Mouse (Mus musculus) midbrain, postnatal 0 days (tissue): ENCODE measurements around the gene B3galt5. TPM values are rescaled to one million over a fixed set of nuclear protein-coding genes. Genes with fewer than 3 reads are reported as not detected.

ENCODE experiments used
- ATAC-seq: fragments of 200-750 bp; cut with Nextera tagmentation; 2 replicates; pipeline ENCODE4 v1.8.0; 2017; ENCODE audit warnings: moderate number of reproducible peaks, mild to moderate bottlenecking, moderate TSS enrichment, moderate library complexity; ENCODE audit not compliant: low FRiP score
- DNase-seq: peaks from one replicate; pipeline ENCODE4 v3.0.0-alpha.2; 2015; ENCODE audit warnings: low spot score
- H3K27ac ChIP-seq: fragments of 300-500 bp; sonication (generic); 2 replicates; pipeline ENCODE4 v1.5.1; 2014; ENCODE audit warnings: low read depth, mild to moderate bottlenecking, low read length, mixed read lengths
- H3K27me3 ChIP-seq: fragments of 300-500 bp; sonication (generic); 2 replicates; pipeline ENCODE4 v1.6.1; 2014; ENCODE audit warnings: low read length, control low read depth, mixed read lengths; ENCODE audit not compliant: insufficient read depth
- H3K36me3 ChIP-seq: fragments of 300-500 bp; sonication (generic); 2 replicates; pipeline ENCODE4 v1.6.1; 2014; ENCODE audit warnings: low read length, control low read depth, mixed read lengths; ENCODE audit not compliant: insufficient read depth
- H3K4me1 ChIP-seq: fragments of 300-500 bp; sonication (generic); 2 replicates; pipeline ENCODE4 v1.6.1; 2014; ENCODE audit warnings: mild to moderate bottlenecking, control low read depth, antibody characterized with exemption, low read length, mixed read lengths; ENCODE audit not compliant: insufficient read depth
- H3K4me2 ChIP-seq: fragments of 300-500 bp; sonication (generic); 2 replicates; pipeline ENCODE4 v1.6.1; 2014; ENCODE audit warnings: low read depth, mild to moderate bottlenecking, low read length, mixed read lengths; ENCODE audit not compliant: poor library complexity, severe bottlenecking
- H3K4me3 ChIP-seq: fragments of 300-500 bp; sonication (generic); 2 replicates; pipeline ENCODE4 v1.5.1; 2014; ENCODE audit warnings: low read depth, mild to moderate bottlenecking, low read length, moderate library complexity
- H3K9ac ChIP-seq: fragments of 300-500 bp; sonication (generic); replicated peaks from 2 replicates; pipeline ENCODE4 v1.6.1; 2014; ENCODE audit warnings: mild to moderate bottlenecking, low read length, moderate library complexity, mixed read lengths; ENCODE audit not compliant: poor library complexity, severe bottlenecking
- H3K9me3 ChIP-seq: fragments of 300-500 bp; sonication (generic); 2 replicates; pipeline ENCODE4 v1.6.1; 2016; ENCODE audit warnings: low read length, control low read depth
- CTCF ChIP-seq: IDR thresholded peaks from 2 replicates; pipeline ENCODE4 v1.5.1; 2016; ENCODE audit warnings: antibody characterized with exemption, mild to moderate bottlenecking
- WGBS: fragments of 180-500 bp; shearing (Covaris S2); extraction: QIAGEN DNeasy Blood & Tissue Kit; methylation state at CpG from one replicate; pipeline ENCODE4 v1.1.7; 2014; 5-methylcytosine and 5-hydroxymethylcytosine counted together
- polyA plus RNA-seq: library from polyadenylated mRNA; unstranded; fragments of >200 nt; fragmentation: Nextera tagmentation; extraction: Ambion mirVana; gene quantifications from 2 replicates; pipeline ENCODE4 v1.2.1, GENCODE M21; 2015
- total RNA-seq: library from RNA; depleted of rRNA; stranded (reverse); fragments of >200 nt; gene quantifications from 2 replicates; pipeline ENCODE4 v1.2.3, GENCODE M21; 2014

B3galt5 gene
- total and polyA plus RNA-seq, 2 experiments from 2014 or later = 6.1 to 9.0 TPM

DNA sequence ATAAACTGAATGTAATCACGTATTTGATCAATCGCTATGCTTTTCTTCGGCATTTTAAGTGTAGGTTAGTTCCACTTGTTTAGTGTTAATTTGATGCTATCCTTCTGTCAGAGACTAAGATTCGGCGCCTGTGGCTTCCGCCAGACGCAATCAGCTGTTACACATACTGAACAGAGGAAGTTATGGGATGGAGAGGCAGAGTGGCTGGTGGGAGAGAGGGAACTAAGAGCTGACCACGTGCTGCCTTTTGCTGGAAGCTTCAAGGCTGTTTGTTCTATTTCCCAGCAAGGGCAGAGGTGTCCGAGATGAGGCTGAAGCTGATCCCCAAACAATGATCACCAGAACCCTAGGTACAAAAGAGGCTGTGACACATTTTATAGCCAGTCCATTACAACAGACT is 56.3 kb downstream of the B3galt5 start:
- no peak for ATAC-seq
- 77% methylated on average over 9 of the region's 9 CpGs for WGBS
- Histone ChIP-seq H3K36me3 (no peaks in the 10 kb centered on the region), H3K9ac (no peak overlapping the region), H3K4me2 (no peak overlapping the region), H3K27me3 (no peaks in the 10 kb centered on the region), H3K9me3 (no peaks in the 10 kb centered on the region), H3K27ac (no peak overlapping the region), H3K4me1 (no peaks in the 10 kb centered on the region), H3K4me3 (no peak overlapping the region)
- TF ChIP-seq CTCF = no peak
- no peak for DNase-seq

DNA sequence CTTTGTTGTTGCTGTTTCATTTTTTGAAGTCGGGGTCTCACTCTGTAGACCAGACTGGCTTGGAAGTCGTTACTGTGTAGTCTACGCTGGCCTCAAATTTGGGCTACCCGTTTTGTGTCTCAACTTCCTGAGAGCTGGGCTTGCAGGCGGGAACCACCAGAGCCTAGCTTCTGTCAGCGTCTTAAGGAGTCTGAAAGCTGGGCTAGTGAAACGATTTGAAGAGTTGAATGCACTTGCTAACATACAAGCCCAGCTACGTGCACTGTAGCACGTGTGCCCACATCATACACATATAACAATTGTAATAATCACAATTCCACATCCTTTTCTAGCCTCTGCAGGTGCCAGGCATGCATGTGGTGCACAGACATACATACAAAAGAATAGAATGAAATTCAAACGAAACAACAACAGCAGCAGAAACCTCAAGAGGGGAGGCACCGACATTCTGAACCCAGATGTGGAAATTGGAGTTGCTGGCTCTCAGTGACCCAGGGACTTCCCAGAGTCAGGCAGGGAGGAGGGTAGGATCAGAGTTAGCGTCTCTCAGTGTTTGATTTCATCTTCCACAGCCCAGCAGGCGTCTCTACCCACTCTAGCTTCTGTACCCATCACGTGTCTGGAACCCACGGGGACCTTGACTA is 57.1 kb downstream of the B3galt5 start:
- H3K4me1 ChIP-seq = no peaks in the 10 kb centered on the region
- no peak overlapping the region for H3K4me3 ChIP-seq
- no peak overlapping the region for H3K9ac ChIP-seq
- no peaks in the 10 kb centered on the region for H3K9me3 ChIP-seq
- H3K27me3 ChIP-seq = no peaks in the 10 kb centered on the region
- no peaks in the 10 kb centered on the region for H3K36me3 ChIP-seq
- ATAC-seq (no peak), DNase-seq (no peak)
- H3K27ac ChIP-seq = no peak overlapping the region
- no peak for TF ChIP-seq CTCF
- H3K4me2 ChIP-seq = no peak overlapping the region
- 57% methylated on average over 15 of the region's 15 CpGs for WGBS

GRCm38 (mm10) chr16:96298075-96298474 is 62.5 kb downstream of the B3galt5 start:
- no peak for TF ChIP-seq CTCF
- Histone ChIP-seq H3K9me3 (no peaks in the 10 kb centered on the region), H3K4me3 (no peak overlapping the region), H3K9ac (no peak overlapping the region), H3K4me1 (no peaks in the 10 kb centered on the region), H3K27me3 (no peaks in the 10 kb centered on the region), H3K36me3 (no peaks in the 10 kb centered on the region), H3K27ac (no peak overlapping the region), H3K4me2 (no peak overlapping the region)
- no peak for DNase-seq
- no peak for ATAC-seq

GRCm38 (mm10) chr16:96298574-96298973 is 63.0 kb downstream of the B3galt5 start:
- Histone ChIP-seq H3K4me3 (no peak overlapping the region), H3K4me1 (no peaks in the 10 kb centered on the region), H3K27ac (no peak overlapping the region), H3K36me3 (no peaks in the 10 kb centered on the region), H3K27me3 (no peaks in the 10 kb centered on the region), H3K9ac (no peak overlapping the region), H3K9me3 (no peaks in the 10 kb centered on the region), H3K4me2 (no peak overlapping the region)
- ATAC-seq (no peak), DNase-seq (no peak)
- no peak for TF ChIP-seq CTCF
- WGBS = 57% methylated on average over 3 of the region's 3 CpGs

DNA sequence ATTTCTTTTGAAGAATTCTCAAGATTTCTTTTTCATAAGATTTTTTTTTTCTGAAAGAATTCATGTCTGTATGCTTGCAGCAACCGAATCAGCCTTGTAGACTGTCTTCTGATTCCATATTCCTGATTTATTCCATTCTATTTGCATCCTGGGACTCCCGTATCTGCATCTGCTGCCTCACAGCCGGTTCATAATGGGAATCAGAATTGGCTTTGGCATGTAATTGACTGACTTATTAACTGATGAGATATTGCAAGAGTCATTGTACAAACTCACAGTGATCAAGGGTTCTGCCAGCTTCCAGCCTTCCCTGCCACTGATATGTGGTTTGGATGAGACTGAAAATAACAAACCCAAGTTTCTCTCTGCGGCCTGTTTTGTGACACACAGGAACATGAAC is 67.8 kb downstream of the B3galt5 start:
- Histone ChIP-seq H3K4me3 (no peak overlapping the region), H3K27me3 (no peaks in the 10 kb centered on the region), H3K36me3 (no peaks in the 10 kb centered on the region), H3K9ac (no peak overlapping the region), H3K9me3 (no peaks in the 10 kb centered on the region), H3K4me1 (no peaks in the 10 kb centered on the region), H3K4me2 (no peak overlapping the region), H3K27ac (0 out of 2 replicates have a peak overlapping the region, but pooled peaks have one; percentile 3)
- DNase-seq = no peak
- TF ChIP-seq CTCF = no peak
- no peak for ATAC-seq
- 65% methylated on average over 4 of the region's 4 CpGs for WGBS

GRCm38 (mm10) chr16:96304438-96304837 is 68.8 kb downstream of the B3galt5 start:
- DNase-seq (peak; percentile 10), ATAC-seq (peak; percentile 16; the same call in 1 of the 2 replicates)

More at GRCm38 (mm10) chr16:96304438-96304837, 68.8 kb downstream of the B3galt5 start:
- Histone ChIP-seq H3K4me3 (no peak overlapping the region), H3K9ac (no peak overlapping the region), H3K4me2 (no peak overlapping the region), H3K27ac (no peak overlapping the region), H3K9me3 (no peaks in the 10 kb centered on the region), H3K36me3 (no peaks in the 10 kb centered on the region), H3K27me3 (no peaks in the 10 kb centered on the region), H3K4me1 (no peaks in the 10 kb centered on the region)
- TF ChIP-seq CTCF = no peak
